Mouse (Mus musculus) kidney, adult 11 months (tissue): Measurements from ENCODE around the gene Myh9.
"Not testable (repeated sequence)": the region's sequence is repeated elsewhere in the genome, so short reads cannot be mapped to it uniquely, and the experiment has no call there.

Experiments
- DNase-seq: peaks from one replicate; pipeline ENCODE4 v3.0.0; 2022

Gene Myh9

DNA sequence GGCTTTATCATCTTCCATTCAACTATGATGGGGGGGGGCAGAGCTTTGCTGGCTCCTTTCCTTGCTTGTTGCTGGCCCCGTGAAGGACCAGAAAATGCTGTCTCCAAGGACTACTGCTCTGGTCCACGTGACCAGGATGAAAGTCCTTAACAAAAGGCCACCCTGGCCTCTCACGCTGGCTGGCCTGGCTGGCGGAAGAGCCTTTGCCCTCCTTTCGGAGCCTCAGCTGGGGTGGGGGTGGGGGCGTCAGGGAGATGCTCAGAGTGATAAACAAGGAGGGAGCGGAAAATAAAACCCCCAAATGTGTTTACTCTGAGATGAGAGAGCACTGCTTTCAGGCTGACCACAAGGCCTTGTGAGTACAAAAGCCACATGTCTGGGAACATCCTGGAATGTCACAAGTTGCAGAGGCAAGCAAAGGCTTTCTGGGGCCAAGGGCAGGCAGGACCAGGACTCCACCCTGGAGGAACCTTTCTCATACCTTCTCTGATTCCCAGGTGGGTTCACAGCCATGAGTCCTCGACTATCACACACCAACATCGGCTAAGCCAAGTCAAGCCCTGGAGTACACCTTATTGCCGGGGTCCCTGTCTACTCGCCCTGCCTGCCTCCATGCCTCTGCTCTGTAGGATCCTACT lies 24.7 kb upstream of the Myh9 start:
- DNase-seq: peak; percentile 76

DNA sequence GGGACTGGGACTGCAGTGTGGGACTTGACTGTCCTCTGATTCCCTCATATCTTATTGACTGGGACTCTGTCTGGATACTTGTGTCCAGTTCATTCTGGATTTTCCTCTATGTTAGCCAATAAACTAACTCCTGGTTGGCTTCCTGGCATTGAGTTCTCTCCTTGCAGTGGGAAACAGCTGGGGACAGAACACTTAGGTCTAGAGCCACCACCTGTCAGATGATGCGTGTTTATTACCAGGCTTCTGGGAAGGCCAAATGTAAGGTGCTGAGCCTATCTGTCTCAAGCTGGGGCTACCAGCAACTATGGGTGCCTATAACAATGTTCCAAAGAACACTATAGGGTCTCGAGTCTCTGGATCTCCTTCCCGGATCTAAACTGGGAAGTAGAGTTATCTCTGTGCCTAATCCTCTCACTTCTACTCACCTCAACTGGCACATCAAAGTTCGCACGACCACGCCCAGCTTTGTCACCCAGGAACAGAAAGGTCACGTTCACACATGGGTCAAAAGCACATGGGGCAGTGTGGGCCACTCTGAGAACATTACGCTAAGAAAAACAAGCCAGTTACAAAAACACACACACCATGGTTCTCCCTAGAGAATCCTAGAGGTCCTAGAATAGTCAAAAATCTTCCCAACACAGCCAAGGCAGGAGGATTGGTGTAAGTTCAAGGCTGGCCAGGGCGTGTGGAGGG lies 22.2 kb upstream of the Myh9 start:
- no peak for DNase-seq

DNA sequence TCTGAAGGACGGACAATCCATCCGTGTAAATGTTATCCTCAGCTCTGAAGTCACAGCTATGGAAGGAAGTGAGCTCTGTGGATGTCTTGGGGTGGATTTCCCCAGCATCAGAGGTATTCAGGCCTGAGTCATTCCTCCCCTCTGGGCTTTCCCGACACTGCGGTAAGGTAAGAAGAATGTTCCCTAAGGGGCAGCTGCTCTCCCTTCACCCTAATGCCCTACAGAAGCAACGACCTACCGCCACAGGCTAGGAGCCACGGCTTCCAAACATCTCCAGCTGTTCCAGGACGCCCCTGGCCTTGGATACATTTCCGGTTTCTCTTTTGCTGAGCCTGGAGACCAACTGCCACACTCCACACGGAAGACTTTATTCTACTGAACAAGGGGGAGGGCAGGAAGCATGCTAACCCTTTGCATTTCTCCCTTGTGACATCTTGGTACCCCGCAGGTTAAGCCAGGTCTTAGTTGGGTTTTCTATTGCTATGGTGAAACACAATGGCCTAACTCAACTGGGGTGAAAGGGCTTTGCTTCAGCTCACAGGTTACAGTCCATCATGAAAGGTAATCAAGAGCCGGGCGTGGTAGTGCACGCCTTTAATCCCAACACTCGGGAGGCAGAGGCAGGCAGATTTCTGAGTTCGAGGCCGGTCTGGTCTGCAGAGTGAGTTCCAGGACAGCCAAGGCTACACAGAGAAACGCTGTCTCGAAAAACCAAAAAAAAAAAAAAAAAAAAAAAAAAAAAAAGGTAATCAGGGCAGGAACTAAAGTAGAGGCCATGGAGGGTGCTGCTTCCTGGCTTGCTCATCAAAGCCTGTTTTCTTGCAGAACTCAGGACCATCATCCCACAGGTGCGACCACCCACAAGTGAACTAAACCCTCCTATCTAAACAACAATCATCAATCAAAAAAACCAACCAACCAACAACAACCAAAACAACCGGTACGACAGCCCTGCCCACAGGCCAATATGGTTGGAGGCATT lies 21.3 kb upstream of the Myh9 start:
- no peak for DNase-seq

DNA sequence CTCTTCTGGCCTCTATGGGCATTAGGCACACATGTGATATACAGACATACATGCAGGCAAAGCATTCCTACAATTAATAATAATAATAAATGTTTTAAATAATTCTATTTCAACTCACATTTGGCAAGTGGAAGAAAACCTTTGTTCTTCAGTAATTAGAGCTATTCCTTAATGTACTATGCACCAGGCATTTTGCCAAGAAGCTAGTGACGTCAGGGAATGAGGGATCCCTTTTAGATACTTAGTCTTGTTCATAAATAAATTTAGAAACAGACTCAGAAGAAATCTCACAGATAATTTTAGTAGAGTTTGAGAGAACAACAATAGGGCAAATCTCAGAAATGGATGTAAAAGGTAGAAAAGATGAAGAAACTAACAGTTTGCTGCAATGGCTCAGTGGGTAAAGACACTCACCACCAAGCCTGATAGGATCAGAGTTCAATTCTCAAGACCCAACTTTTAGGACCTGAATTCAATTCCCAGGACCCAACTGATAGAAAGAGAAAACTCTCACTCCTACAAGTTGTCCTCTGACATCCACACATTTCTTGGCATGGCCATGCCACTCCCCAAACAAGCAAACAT lies 18.2 kb upstream of the Myh9 start:
- no peak for DNase-seq

DNA sequence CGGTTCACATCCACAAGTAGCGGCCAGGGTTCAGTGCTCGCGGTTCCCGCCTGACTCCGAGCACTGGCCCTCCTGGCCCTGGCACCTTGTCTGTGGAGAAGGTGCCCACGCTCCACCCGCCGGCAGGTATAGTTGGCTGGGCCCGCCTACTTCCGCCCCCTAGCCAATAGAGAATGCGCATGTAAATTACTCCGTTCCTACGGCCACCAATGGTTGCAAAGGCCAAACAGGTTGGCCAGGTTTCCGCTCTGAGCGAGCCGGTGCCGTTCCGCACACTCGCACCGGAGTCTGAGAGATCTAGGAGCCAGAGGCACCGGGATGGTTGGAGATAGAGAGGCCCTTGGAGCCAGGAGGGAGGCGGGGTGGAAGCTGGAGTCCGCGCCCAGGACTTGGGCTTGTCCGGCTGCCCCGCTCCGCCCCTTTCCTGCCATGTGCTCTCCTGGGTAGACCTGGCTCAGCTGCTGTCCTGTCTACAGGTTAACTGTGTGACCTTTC lies 15.7 kb upstream of the Myh9 start:
- peak; percentile 99 for DNase-seq

DNA sequence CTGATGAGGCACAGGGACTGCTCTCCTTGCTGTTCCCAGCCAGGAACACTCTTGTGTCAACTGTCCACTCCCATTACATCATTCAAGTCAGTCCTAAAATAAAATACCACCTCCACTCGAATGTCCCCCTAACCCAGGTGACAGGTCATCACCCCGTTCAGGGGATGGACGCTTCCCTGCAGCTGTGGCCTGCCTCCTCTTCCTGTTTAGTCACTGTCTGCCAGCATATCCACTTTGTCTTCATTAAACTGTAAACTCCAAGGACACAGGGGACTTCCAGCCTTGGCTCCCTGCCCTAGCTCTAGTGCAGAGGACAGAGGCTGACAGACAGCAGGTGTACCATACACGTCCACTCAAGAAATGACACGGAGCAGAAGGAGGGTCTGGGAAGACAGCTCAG lies 14.6 kb upstream of the Myh9 start:
- DNase-seq: peak; percentile 85

DNA sequence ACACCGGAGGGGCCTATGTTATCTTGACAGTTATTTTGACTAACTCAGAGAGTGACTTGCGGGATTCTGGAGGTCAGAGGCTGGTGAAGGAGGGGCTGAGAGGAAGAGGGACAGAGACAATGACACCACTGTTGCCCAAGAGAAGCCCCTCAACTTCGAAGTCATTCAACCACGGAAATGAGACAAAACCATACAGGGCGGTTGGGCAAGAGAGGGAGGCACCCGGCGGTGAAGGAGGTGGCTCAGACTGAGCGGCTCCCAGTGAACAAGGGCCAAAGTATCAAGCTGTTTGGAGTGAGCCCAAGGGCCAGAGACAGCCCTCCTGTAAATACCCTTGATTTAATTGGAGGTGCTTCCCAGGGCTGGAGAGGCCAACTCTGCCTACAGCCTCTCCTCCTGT lies 13.3 kb upstream of the Myh9 start:
- DNase-seq: peak; percentile 84

DNA sequence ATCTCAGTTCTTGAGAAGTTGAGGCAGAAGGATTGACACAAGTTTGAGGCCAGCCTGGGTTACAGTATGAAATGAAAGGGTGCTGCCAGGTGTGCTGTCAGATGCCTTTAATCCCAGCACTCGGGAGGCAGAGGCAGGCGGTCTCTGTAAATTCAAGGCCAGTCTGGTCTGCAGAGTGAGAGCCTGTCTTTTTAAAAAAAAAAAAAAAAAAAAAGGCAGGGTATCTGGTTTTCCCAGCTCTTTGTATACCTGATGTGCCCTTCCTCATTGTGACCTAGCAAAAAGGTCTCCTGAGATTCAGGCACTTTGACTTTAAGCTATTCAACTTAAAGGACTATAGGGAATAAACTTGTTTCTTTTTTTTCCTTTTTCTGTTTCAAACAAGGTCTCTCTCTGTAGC lies 10.0 kb upstream of the Myh9 start:
- DNase-seq: no peak

DNA sequence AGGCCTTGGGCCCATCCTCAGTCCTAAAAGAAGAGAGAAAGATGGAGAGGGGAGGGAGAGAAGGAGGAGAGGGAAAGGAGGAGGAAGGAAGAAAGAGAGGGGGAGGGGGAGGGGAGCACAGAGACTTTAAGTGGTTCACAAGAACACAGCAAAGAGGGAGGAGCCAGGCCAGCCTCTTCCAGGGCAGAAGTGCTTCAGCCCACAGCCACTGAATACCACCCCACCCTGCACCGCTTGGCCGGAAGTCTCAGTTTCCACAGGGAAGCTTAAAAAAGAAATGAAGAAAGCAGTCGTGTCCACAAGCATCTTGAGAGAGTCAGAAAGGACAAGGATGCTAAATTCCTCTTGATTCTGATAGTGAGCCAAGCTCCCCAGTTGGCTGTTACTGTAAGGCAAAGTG lies 9.2 kb upstream of the Myh9 start:
- DNase-seq: no peak

DNA sequence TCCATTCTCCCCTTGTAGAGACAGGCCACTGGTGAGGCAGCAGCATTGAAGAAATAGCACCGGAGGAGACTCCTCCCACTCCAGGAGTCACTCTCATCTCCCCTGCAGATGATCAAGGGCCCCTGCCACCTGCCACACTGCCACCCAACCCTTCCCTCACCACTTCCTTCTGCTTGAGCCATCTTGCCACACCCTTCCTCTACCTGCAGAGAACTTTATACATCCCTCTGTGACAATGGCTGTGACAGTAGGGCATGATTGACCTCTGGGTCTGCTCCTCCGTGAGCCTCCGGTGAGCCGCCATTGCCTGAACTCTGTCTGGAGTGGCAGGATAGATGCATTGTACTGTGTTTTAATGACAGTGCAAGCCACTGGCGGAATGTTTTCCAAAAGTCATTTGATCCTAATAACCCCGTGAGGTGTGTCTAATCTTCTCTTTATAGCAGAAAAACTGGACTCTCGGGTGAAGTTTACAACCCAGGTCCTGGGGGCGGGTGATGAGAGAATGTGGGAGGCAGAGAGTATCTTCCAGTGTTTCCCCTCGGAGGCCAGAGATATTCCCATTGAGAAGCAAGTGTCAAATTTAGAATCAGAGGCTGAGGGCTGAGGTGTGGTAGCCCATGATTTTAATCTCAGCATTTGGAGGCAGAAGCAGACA lies 7.7 kb upstream of the Myh9 start:
- no peak for DNase-seq

DNA sequence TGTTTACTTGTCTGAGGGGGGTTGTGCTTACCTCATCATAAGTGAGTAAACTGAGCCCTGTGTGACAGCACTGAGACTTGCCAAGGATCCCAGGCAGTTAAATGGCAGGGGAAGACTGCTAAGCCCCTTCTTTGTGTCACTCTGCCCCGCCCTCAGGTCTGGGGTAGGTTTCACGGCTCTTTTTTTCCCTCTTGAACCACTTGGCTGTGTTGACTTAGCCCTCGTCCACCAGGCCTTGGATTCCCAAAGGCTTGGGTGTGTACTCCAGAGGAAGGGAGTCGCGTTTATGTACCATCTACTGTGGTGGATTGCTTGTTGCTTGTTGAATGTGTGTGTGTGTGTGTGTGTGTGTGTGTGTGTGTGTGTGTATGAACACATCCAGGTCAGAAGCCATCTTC lies 7.1 kb upstream of the Myh9 start:
- no peak for DNase-seq

DNA sequence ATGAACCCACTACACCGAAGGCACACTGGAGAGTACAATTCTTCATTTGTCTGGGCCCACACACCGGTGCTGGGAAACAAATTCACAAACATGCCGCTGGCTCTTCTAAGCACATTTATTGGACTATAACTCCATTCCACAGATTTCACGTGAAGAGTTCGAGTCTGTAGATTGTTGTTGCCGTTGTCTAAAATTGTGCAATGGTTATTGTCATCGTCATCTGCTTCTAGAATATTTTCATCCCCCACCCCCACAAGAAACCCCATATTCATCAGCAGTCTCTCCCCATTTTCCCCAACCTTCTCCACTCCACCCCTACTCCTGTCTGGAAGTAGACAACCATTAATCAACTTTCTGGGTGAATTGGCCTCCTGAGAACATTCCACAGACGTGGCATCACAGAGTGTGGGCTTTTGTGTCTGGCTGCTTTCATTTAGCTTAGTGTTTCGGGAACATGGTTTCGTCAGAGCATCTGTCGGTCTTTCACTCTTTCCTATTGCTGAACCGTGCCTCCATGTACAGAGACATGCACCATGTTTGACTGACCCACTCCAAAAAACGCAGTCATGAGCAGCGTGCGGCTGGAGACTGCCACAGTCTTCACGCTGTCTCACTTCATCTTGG lies 6.6 kb upstream of the Myh9 start:
- DNase-seq: no peak

DNA sequence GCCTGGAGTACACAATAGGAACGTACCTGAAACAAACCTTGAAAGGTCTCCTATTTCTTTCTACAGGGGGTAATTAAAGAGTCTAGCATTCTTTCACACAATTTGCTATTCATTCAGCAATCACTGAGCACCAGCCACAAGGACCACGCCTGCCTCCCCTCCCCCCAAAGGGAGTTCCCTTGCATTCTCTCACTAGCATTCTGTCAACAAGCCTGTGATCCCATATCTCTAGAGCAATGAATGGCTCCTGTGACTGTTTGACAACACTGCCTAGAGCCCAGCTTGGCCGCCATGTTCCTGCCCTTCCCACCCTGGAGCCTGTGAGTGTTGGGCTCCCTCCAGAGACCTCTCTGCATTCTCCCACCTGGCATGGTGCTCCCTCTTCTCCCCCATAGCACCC lies 5.9 kb upstream of the Myh9 start:
- DNase-seq: no peak

DNA sequence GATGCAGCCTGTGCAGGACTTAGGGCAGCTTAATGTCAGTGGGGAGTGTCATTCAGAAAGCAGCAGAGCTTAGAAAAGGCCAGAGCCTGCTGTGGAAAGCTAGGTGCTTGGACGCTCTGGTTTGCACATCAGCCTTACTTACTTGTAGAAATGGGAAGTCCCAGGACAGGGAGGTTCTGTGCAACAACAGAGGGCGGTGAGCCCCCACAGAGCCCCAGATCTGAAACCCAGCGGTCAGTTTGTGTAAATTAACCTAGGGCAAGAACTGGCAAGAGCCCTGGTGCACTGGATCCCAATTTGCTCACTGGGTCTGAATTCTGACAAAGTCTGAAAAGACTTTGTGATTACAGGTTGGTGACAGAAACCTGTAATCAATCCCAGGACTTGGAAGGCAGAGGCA lies 5.1 kb upstream of the Myh9 start:
- DNase-seq: no peak

DNA sequence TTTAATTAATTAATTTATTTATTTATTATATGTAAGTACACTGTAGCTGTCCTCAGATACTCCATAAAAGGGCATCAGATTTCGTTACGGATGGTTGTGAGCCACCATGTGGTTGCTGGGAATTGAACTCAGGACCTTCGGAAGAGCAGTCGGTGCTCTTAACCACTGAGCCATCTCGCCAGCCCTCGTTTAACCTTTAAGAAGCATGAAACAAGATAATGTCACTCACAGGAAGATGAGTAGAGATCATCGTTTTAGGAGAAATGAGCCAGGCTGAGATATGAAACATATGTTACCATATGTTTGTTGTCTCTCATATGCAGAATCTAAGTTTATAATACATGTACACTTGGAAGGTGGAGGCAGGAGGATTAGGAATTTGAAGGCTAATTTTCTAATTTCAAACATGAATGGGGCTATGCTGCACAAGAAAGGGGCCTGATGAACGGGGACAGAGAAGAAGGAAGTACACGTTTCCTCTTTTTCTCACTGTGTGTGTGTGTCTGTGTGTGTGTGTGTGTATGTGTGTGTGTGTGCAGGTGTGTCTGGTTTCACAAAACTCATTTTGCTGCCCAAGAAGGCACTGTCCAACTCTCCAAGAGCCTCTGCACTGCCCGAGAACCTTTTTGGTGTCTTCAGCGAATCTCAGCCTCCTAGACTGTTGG lies 4.1 kb upstream of the Myh9 start:
- not testable (repeated sequence) for DNase-seq

DNA sequence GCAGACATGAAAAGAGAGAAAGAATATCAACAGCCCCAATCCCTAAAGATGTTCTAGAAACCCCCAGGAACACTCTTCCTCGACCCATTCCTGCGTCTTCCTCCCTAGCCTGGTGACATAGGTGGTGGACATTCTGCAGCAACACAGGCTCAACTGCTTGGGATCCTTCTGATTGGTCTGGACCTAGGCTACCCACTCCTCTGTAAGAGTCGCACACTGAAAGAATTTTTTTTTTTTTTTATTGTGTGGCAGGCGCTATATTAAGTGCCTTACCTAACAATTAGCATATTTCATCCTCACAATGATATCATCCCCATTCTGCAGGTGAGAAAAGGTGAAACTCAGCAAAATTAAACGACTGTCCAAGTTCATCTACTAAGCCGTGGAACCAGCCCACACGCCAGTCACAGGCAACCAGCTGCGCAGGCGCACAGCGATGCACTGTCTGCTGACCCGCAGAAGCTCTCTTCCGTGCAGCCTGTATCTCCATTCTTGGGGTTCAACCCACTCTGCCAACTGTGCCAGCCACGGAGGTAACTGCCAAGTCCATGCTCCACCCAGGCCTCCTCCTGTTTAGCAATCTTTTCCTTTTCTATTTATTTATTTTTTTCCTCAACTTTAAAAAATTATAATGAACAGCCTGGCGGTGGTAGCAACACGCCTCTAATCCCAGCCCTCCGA lies 3.1 kb upstream of the Myh9 start:
- peak; percentile 66 for DNase-seq

DNA sequence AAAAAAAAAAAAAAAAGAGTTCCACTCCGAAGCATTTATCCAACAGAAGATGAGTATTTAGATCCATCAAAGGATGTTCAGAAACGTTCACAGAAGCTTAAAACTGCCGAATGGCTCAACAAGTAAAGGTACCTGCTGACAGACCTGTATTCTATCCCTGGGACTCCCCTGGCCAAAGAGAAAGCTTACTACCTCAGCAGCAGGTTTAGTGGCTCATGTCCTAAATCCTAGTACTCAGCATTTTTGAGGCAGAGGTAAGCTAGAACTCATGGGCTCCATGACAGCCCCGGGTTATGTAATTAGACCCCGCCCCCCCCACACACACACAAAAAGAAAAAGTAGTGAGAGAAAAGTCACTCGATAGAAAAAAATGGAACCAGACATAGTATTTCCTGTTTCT lies 2.1 kb upstream of the Myh9 start:
- no peak for DNase-seq

DNA sequence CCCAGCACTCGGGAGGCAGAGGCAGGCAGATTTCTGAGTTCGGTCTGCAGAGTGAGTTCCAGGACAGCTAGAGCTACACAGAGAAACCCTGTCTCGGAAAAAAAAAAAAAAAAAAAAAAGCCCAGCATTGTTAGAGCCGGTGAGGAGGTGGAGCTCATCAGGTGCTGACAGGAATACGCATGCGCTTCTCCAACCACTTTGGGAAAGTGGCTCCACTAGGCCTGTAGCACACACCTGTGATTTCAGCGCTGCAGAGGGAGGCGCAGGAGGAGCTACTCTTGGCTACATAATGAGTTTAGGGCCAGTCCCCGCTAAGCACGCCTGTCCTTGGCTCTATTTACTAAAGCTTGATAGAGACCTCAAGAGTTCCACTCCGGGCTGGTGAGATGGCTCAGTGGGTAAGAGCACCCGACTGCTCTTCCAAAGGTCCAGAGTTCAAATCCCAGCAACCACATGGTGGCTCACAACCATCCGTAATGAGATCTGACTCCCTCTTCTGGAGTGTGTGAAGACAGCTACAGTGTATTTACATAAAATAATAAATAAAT lies 1.6 kb upstream of the Myh9 start:
- DNase-seq: not testable (repeated sequence)

DNA sequence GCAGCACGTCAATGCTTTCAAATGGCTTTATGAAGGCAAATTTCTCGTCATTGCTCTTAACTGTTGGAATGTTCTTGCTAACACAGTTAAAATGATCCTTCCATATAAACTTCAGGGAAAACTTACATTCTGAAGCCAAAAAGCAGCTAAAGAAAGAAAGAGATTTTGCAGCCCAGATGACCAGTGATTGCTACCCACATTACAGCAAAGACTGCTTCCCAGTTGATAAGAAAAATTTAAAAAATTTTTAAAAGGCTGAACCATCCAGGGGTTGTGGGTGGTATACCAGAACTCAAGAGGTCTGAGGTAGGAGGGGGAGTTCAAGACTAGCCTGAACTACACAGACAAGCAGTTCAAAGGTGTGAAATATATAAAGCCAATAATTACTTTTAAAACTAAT lies 1.1 kb upstream of the Myh9 start:
- no peak for DNase-seq

DNA sequence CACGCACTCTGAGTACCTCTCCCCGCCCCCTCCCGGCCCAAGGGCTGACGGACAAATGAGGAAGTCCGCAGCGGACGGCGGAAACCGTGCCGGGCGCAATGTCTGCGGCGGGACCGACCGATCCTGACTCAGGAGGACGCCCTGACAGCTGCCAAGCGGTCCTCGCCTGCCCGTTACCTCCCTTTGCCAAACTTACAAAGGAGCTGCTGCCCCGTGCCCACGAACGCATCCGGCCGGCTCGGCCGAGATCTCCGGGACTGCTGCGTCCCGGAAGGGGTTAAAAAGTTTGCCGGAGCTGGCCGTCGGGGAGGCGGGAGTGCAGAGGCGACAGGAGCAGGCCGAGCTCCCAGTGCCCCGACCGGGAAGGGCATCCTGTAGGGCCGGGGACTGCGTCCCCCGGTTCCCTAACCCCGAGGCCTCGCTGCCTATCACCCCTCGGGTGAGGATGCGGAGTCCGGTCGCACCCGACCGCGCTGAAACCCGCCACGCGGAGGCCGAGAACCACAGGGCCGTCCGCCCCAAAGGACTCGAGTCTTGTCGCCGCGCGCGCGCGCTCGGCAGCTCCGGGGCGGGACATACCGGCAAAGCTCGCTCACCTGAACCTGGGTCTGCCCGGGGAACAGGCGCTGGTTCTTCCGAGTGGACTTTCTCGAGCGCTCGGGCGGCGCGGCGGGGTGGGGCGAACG lies 471 bp downstream of the Myh9 start:
- peak; percentile 69 for DNase-seq
